Mouse (Mus musculus): Measurements from ENCODE around the gene Cdh15.

Cdh15 gene

GRCm38 (mm10) chr8:122896317-122896716 is 48.6 kb downstream of the Cdh15 start:
- DNase-seq, result no peak

DNA sequence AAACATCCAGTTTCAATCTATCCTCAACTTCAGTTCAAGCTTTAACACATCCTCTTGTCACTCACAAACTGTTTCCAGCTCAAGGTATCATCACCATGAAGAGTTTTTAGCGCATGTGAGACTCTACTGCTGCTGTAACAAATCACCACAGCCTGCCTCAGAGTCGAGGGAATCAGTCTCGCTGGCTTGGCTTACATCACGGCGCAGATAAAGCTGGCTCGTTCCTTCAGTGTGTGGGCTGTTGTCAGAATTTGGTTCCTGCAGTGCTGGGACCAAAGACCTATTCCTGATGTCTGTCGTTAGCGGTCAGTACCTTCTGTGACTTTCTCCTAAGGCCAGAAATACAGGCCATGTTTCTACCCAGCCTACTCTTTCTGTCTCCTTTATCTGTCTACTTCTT is 49.4 kb downstream of the Cdh15 start:
- DNase-seq, result no peak

DNA sequence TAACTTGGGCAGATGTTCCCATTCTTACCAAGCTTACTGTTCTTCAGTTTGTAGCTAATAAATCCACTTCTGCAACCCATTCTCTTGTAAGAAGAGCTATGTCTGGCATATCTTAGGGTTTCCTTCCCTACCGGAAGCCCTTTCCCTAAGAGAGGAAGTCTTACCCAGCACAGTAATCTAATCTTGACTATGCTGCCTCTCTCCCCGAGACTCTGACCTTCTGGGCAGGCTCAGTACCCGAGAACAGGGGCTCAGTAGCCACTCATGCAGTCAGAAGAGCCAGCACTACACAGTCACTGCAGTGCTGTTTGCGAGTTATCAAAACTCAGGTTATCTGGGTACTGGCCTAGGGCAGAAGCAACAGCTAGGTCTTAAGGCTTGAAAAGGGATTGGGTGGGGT is 50.3 kb downstream of the Cdh15 start:
- DNase-seq, result no peak

- no peak for DNase-seq
Observed at GRCm38 (mm10) chr8:122898473-122898872, 50.7 kb downstream of the Cdh15 start.

DNA sequence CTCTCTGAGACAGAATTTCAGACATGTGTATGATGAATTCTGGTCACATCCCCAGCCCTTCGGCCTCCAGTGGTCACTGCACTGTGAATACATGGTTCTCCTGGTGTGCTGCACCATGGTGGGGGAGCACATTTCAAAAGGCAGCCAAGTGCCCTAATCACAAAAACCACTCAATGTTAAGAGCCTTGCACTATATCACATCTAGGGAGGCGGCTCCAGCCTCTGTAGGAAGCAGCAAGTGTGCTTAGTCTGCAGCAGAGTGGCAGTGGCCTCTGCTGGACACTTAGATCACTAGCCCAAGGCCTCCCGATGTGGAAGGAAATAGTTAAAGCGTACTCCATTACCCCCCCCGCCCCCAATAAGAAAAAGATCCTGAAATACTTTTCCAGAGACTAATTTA is 51.3 kb downstream of the Cdh15 start:
- DNase-seq, result no peak

DNA sequence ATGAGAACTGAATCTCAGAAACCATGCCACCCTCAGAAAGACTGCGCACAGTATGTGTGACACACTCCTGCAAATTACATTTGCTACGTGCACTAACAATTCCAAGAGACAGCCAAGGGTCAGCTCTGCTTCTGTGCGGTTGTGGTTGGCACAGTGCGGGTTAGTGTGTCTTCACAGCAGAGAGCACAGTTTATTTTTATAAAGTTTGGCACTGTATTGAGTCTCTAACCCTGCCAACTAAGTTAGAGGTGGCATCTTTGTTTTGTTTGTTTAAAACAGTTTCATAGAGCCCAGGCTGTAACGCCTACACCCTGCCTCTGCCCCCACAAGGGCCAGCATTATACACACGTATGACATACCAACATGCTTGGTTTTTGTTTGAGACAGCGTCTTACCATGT is 53.7 kb downstream of the Cdh15 start:
- DNase-seq, result no peak

DNA sequence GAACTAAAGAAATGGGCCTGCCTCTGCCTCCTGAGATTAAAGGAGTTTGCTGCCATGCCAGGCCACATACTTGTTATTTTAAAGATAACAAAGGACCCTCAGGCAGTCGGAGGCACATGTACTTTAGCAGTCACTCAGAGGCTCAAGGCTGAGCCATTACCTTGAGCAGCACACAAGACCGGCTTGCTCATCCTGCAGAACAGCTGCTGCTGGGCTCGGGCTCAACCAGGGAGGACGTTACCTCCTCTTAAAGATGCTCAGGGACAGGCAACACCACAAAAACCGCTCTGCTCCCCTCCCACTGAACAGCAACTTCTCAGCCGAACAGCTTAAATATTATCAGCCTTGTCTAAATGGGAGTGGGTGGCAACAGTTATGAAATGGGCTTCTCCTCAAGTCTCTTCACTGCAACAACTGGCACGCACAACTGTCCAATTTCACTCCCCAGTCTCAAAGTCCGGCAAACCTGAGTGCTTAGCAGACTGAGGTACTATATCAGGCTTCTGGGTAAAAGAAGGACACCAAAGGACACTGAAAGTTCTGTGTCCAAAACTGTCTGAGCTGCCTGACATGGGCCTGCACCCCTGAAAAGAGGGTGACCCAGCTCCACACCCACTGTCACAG is 54.2 kb downstream of the Cdh15 start:
- no peak for DNase-seq

GRCm38 (mm10) chr8:122902581-122902980 is 54.8 kb downstream of the Cdh15 start:
- no peak for DNase-seq

DNA sequence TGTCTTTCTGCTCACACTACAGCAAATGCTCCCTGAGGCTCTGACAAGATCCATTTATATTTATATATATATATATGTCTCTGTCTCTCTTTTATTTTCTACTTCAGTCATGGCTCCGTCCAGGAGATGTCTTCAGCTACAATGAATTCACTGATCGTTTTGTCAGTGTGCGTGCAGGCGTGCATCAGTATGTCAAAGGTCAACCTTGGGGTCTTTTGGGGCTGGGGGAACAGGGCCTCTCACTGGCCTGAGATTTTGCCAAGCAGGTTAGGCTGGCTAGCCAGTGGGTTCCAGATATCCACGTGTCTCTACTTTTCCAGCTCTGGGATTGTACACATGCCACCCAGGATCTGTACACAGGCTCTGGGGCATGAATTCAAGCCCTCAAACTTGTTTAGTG is 55.2 kb downstream of the Cdh15 start:
- no peak for DNase-seq

DNA sequence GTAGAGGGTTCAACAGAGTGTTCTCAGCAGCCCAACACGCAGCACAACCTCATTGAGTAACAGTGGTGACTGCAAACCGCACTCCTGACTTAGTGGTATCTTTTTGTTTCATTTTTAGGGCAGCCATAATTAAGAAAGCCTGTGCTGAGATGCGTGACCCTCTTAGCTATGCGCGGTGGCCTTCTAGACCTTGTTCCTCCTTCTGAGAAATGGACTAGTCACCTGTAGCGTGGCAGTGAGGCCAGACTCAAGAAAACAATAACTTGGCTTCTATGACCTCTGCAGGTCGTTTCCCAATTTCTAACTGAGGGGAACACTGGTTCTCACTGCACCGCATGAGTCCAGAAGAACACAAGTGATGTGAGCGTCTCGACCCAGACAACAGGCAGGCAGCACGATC is 56.7 kb downstream of the Cdh15 start:
- no peak for DNase-seq

DNA sequence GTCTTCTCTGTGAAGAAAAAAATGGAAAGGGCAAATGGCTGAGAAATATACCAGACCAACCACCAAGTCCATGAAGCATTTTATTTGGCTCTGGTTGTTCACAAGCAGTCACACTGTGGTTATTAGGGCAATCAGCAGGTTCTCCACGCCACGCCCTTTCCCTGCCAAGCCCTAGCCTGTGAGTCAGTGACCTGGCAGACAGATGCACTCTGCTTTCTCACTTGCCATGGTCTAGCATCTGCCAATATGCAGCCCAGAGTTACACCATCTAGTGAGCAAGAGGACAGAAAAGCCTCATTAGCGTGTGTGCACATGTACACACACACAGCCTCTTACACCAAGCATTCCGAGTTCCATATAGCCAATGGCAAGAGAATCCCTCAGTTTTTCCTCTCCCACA is 57.6 kb downstream of the Cdh15 start:
- no peak for DNase-seq

GRCm38 (mm10) chr8:122906463-122907021 is 58.8 kb downstream of the Cdh15 start:
- DNase-seq, result peak; percentile 52 to 70

DNA sequence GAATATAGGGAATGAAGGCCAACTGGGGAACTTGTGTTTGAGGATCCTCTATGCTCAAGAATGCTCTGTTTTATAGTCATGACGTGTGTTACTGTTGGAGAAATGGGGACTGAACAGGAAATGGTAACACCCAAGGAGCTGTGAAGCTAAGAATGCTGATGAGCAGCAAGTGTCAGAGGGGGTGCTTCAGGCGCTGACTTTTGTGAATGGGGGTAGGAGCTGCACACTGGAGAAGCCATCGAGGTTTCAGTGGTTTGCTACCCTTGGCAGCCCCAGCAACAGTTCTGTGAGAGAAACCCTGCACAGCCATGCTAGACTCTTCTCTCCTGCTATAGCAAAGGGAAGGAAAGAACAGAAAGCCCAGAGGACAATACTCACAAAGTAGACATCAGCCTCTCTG is 64.4 kb downstream of the Cdh15 start:
- DNase-seq, result no peak

DNA sequence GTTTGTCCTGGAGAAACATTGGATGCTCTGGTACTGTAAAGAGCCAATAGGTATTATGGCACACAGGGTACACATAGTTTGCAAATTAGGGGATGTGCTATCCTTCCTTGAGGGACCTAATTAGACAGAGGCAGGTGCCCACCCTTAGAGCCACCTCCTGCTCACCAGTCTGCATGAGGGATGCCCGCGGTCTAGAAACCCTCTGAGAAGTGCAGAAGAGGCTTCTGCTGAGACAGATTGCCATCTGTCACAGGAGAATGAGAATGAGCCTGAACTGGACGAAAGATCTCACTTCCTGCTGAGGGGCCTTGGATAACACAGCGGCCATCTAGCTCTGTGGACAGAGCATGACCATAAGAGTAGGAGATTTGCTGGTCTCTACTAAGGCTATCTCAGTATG is 65.1 kb downstream of the Cdh15 start:
- no peak for DNase-seq

DNA sequence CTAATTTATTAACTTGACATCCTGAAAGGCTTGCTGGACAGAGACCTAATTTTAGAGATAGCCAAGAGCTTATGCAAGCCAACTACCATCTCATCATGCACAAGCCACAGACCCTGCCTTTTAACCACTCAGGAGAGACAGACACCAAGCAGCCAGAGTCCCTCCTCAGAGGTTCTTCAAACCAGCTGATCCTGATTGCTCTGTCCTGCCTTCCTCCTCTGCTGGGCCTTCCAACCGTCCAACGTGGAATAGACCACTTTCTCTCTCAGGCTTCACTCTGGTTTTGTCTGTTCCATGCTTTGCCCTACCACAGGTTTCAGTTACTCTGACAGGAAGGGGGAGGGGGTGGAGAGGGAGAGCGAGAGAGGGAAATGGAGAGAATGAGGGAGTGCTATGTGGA is 69.0 kb downstream of the Cdh15 start:
- DNase-seq, result no peak

Data from thymus, adult 18-20 months (tissue).